Mouse (Mus musculus): ENCODE data around the gene Ovol2. TPM values are rescaled to one million over a fixed set of nuclear protein-coding genes. Genes with fewer than 3 reads are reported as not detected.
"Not testable (repeated sequence)": the region's sequence is repeated elsewhere in the genome, so short reads cannot be mapped to it uniquely, and the experiment has no call there.

The Ovol2 gene
- polyA plus RNA-seq, 1 experiment from 2014 or later, result 7.5 TPM

- not testable (repeated sequence) for H3K9me3 ChIP-seq (ENCODE audit: control insufficient read depth); H3K27ac ChIP-seq (ENCODE audit: low read depth, low read length); H3K27me3 ChIP-seq (replicated peaks; ENCODE audit: control insufficient read depth, insufficient read depth, low read length); H3K4me3 ChIP-seq (ENCODE audit: low read depth, low read length); ATAC-seq; H3K9ac ChIP-seq (ENCODE audit: low read depth, low read length); H3K36me3 ChIP-seq (ENCODE audit: control insufficient read depth, insufficient read depth); H3K4me1 ChIP-seq (replicated peaks; ENCODE audit: control insufficient read depth, insufficient read depth, low read length); H3K4me2 ChIP-seq (replicated peaks; ENCODE audit: low read depth)
- WGBS, result 79% methylated on average over 6 of the region's 6 CpGs
- TF ChIP-seq CTCF (IDR thresholded peaks at IDR 0.05; ENCODE audit: low read depth), result 0 out of 2 replicates have a peak, but pooled peaks have one; percentile 12
Observed at GRCm38 (mm10) chr2:144338149-144338548, 6.2 kb upstream of the Ovol2 start.

GRCm38 (mm10) chr2:144337701-144338100 lies 5.8 kb upstream of the Ovol2 start:
- H3K9me3 ChIP-seq (ENCODE audit: control insufficient read depth), result no peaks in the 10 kb centered on the region
- TF ChIP-seq CTCF (IDR thresholded peaks at IDR 0.05; ENCODE audit: low read depth), result no peak
- H3K27me3 ChIP-seq (replicated peaks; ENCODE audit: control insufficient read depth, insufficient read depth, low read length), result peaks cover 4% of the 10 kb centered on the region; the same call in 1 of the 2 replicates
- no peak overlapping the region for H3K9ac ChIP-seq (ENCODE audit: low read depth, low read length)
- H3K4me2 ChIP-seq (replicated peaks; ENCODE audit: low read depth), result 0 out of 2 replicates have a peak overlapping the region, but pooled peaks have one; percentile 13
- WGBS, result 55% methylated on average over 8 of the region's 8 CpGs
- ATAC-seq, result no peak; the same call in 1 of the 2 replicates
- H3K36me3 ChIP-seq (ENCODE audit: control insufficient read depth, insufficient read depth), result no peaks in the 10 kb centered on the region
- H3K27ac ChIP-seq (ENCODE audit: low read depth, low read length), result peak overlapping the region; percentile 10; the same call in 1 of the 2 replicates
- no peak overlapping the region for H3K4me3 ChIP-seq (ENCODE audit: low read depth, low read length)
- H3K4me1 ChIP-seq (replicated peaks; ENCODE audit: control insufficient read depth, insufficient read depth, low read length), result peaks cover 6% of the 10 kb centered on the region; the same call in 1 of the 2 replicates

GRCm38 (mm10) chr2:144337230-144337629 lies 5.3 kb upstream of the Ovol2 start:
- H3K27ac ChIP-seq (ENCODE audit: low read depth, low read length), result peak overlapping the region; percentile 10; the same call in 1 of the 2 replicates
- ATAC-seq, result peak; percentile 78
- no peak for TF ChIP-seq CTCF (IDR thresholded peaks at IDR 0.05; ENCODE audit: low read depth)
- H3K4me2 ChIP-seq (replicated peaks; ENCODE audit: low read depth), result peak overlapping the region; percentile 13; the same call in 1 of the 2 replicates
- peaks cover 4% of the 10 kb centered on the region; the same call in 1 of the 2 replicates for H3K27me3 ChIP-seq (replicated peaks; ENCODE audit: control insufficient read depth, insufficient read depth, low read length)
- H3K4me3 ChIP-seq (ENCODE audit: low read depth, low read length), result no peak overlapping the region
- peaks cover 6% of the 10 kb centered on the region; the same call in 1 of the 2 replicates for H3K4me1 ChIP-seq (replicated peaks; ENCODE audit: control insufficient read depth, insufficient read depth, low read length)
- H3K9ac ChIP-seq (ENCODE audit: low read depth, low read length), result no peak overlapping the region
- H3K9me3 ChIP-seq (ENCODE audit: control insufficient read depth), result no peaks in the 10 kb centered on the region
- WGBS, result 42% methylated on average over 3 of the region's 3 CpGs
- H3K36me3 ChIP-seq (ENCODE audit: control insufficient read depth, insufficient read depth), result no peaks in the 10 kb centered on the region

- WGBS, result 9% methylated on average over 28 of the region's 28 CpGs
- H3K27ac ChIP-seq (ENCODE audit: low read depth, low read length), result peak overlapping the region; percentile 60
- H3K27me3 ChIP-seq (replicated peaks; ENCODE audit: control insufficient read depth, insufficient read depth, low read length), result peaks cover 13% of the 10 kb centered on the region; the same call in 1 of the 2 replicates
- H3K4me3 ChIP-seq (ENCODE audit: low read depth, low read length), result peak overlapping the region; percentile 56
- H3K4me2 ChIP-seq (replicated peaks; ENCODE audit: low read depth), result peak overlapping the region; percentile 99
- H3K9ac ChIP-seq (ENCODE audit: low read depth, low read length), result peak overlapping the region; percentile 49
- H3K9me3 ChIP-seq (ENCODE audit: control insufficient read depth), result no peaks in the 10 kb centered on the region
- TF ChIP-seq CTCF (IDR thresholded peaks at IDR 0.05; ENCODE audit: low read depth), result peak; percentile 63
- peaks cover 6% of the 10 kb centered on the region; the same call in 1 of the 2 replicates for H3K4me1 ChIP-seq (replicated peaks; ENCODE audit: control insufficient read depth, insufficient read depth, low read length)
- ATAC-seq, result no peak
- H3K36me3 ChIP-seq (ENCODE audit: control insufficient read depth, insufficient read depth), result no peaks in the 10 kb centered on the region
Observed at GRCm38 (mm10) chr2:144333138-144333842, 1.3 kb upstream of the Ovol2 start.

- no peak for TF ChIP-seq CTCF (IDR thresholded peaks at IDR 0.05; ENCODE audit: low read depth)
- no peak for ATAC-seq
- H3K4me3 ChIP-seq (ENCODE audit: low read depth, low read length), result peak overlapping the region; percentile 56
- H3K9me3 ChIP-seq (ENCODE audit: control insufficient read depth), result no peaks in the 10 kb centered on the region
- no peaks in the 10 kb centered on the region for H3K36me3 ChIP-seq (ENCODE audit: control insufficient read depth, insufficient read depth)
- H3K4me1 ChIP-seq (replicated peaks; ENCODE audit: control insufficient read depth, insufficient read depth, low read length), result peaks cover 6% of the 10 kb centered on the region; the same call in 1 of the 2 replicates
- 0 out of 2 replicates have a peak overlapping the region, but pooled peaks have one; percentile 49 for H3K9ac ChIP-seq (ENCODE audit: low read depth, low read length)
- peak overlapping the region; percentile 99 for H3K4me2 ChIP-seq (replicated peaks; ENCODE audit: low read depth)
- peaks cover 13% of the 10 kb centered on the region; the same call in 1 of the 2 replicates for H3K27me3 ChIP-seq (replicated peaks; ENCODE audit: control insufficient read depth, insufficient read depth, low read length)
- 9% methylated on average over 9 of the region's 9 CpGs for WGBS
- no peak overlapping the region for H3K27ac ChIP-seq (ENCODE audit: low read depth, low read length)
Observed at GRCm38 (mm10) chr2:144332486-144332885, 540 bp upstream of the Ovol2 start.

- peaks cover 6% of the 10 kb centered on the region; the same call in 1 of the 2 replicates for H3K4me1 ChIP-seq (replicated peaks; ENCODE audit: control insufficient read depth, insufficient read depth, low read length)
- H3K9ac ChIP-seq (ENCODE audit: low read depth, low read length), result peak overlapping the region; percentile 38
- under 1% methylated on average over 49 of the region's 50 CpGs for WGBS
- H3K36me3 ChIP-seq (ENCODE audit: control insufficient read depth, insufficient read depth), result no peaks in the 10 kb centered on the region
- peak overlapping the region; percentile 99 for H3K4me2 ChIP-seq (replicated peaks; ENCODE audit: low read depth)
- H3K4me3 ChIP-seq (ENCODE audit: low read depth, low read length), result peak overlapping the region; percentile 56
- TF ChIP-seq CTCF (IDR thresholded peaks at IDR 0.05; ENCODE audit: low read depth), result no peak
- H3K27ac ChIP-seq (ENCODE audit: low read depth, low read length), result peak overlapping the region; percentile 41; the same call in 1 of the 2 replicates
- H3K9me3 ChIP-seq (ENCODE audit: control insufficient read depth), result no peaks in the 10 kb centered on the region
- peak; percentile 59 for ATAC-seq
- peaks cover 13% of the 10 kb centered on the region; the same call in 1 of the 2 replicates for H3K27me3 ChIP-seq (replicated peaks; ENCODE audit: control insufficient read depth, insufficient read depth, low read length)
Observed at GRCm38 (mm10) chr2:144330960-144331371, 980 bp downstream of the Ovol2 start.

Measured in intestine, postnatal 0 days (tissue).